Mouse (Mus musculus): ENCODE measurements around the gene Lrrc8c. TPM values are rescaled to one million over a fixed set of nuclear protein-coding genes. Genes with fewer than 3 reads are reported as not detected.
"Not testable (repeated sequence)": the region's sequence is repeated elsewhere in the genome, so short reads cannot be mapped to it uniquely, and the experiment has no call there.

Lrrc8c gene
- polyA plus RNA-seq, 1 experiment from 2014 or later, result 20.8 TPM

- Histone ChIP-seq H3K27me3 (no peaks in the 10 kb centered on the region), H3K4me3 (no peak overlapping the region), H3K4me1 (replicated peaks) (peaks cover 9% of the 10 kb centered on the region; the same call in 1 of the 2 replicates), H3K4me2 (no peak overlapping the region), H3K9me3 (replicated peaks) (no peaks in the 10 kb centered on the region), H3K36me3 (no peaks in the 10 kb centered on the region), H3K27ac (peak overlapping the region; percentile 46), H3K9ac (no peak overlapping the region)
- whole genome bisulfite sequencing, result 53% methylated on average over 4 of the region's 4 CpGs
- no peak for ATAC-seq (replicated peaks; ENCODE audit: insufficient number of reproducible peaks, insufficient read depth, low FRiP score, low read depth)
These were observed 104.0 kb downstream of the Lrrc8c start for GRCm38 (mm10) chr5:105623074-105623713.

DNA sequence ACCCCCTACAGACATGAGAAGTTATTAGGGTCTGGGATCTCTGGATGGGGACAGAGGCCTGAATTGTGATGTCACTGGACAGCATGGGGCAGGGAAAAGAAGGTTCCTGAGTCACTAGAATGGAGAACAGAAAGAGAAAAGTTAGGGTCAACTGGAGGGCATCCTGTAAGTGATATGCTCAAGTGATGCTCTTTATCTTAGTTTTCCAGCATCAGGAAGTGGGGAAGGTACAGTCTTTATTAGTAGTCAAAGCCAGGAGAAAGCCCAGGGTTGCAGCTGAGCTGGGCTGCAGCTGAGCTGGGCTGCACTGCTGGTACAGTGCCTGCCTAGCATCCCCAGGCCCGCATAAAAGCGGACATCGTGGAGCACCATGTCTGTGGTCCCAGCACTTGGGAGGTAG, 105.1 kb downstream of the Lrrc8c start:
- no peak overlapping the region for H3K4me3 ChIP-seq
- H3K9ac ChIP-seq, result no peak overlapping the region
- no peaks in the 10 kb centered on the region for H3K9me3 ChIP-seq (replicated peaks)
- no peaks in the 10 kb centered on the region for H3K36me3 ChIP-seq
- H3K27ac ChIP-seq, result peak overlapping the region; percentile 46; the same call in 1 of the 2 replicates
- peaks cover 9% of the 10 kb centered on the region; the same call in 1 of the 2 replicates for H3K4me1 ChIP-seq (replicated peaks)
- no peak for ATAC-seq (replicated peaks; ENCODE audit: insufficient number of reproducible peaks, insufficient read depth, low FRiP score, low read depth)
- no peaks in the 10 kb centered on the region for H3K27me3 ChIP-seq
- WGBS, result 84% methylated on average over 3 of the region's 3 CpGs
- H3K4me2 ChIP-seq, result no peak overlapping the region

GRCm38 (mm10) chr5:105625504-105626150, 106.4 kb downstream of the Lrrc8c start:
- peak overlapping the region; percentile 47 for H3K27ac ChIP-seq
- H3K4me2 ChIP-seq, result no peak overlapping the region
- H3K4me3 ChIP-seq, result no peak overlapping the region
- H3K9me3 ChIP-seq (replicated peaks), result no peaks in the 10 kb centered on the region
- 62% methylated on average over 8 of the region's 8 CpGs for WGBS
- no peaks in the 10 kb centered on the region for H3K36me3 ChIP-seq
- no peak overlapping the region for H3K9ac ChIP-seq
- H3K27me3 ChIP-seq, result no peaks in the 10 kb centered on the region
- H3K4me1 ChIP-seq (replicated peaks), result peaks cover 9% of the 10 kb centered on the region; the same call in 1 of the 2 replicates
- no peak for ATAC-seq (replicated peaks; ENCODE audit: insufficient number of reproducible peaks, insufficient read depth, low FRiP score, low read depth)

DNA sequence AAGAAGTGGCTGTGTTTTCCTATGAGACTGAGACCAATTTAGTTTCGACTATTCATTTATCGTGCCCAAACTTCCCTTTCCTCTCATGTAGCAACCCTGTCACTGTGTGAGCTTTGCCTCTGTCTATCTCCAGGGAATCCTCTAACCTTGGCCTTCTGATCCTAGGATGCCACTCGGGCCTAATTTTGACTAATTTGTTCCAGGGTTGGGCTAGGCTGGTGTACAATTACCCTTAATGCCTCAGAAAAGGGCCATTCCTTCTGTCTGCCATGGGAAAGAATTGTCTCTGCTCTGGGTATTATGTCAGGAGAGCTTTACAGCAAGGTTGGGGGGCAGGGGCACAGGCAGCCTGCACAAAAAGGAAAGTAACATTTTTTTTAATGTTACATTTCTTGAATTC, 107.2 kb downstream of the Lrrc8c start:
- no peak overlapping the region for H3K9ac ChIP-seq
- H3K4me3 ChIP-seq, result no peak overlapping the region
- peak overlapping the region; percentile 47 for H3K27ac ChIP-seq
- H3K36me3 ChIP-seq, result no peaks in the 10 kb centered on the region
- 52% methylated on average over 3 of the region's 3 CpGs for WGBS
- no peaks in the 10 kb centered on the region for H3K27me3 ChIP-seq
- H3K4me1 ChIP-seq (replicated peaks), result peaks cover 9% of the 10 kb centered on the region; the same call in 1 of the 2 replicates
- H3K4me2 ChIP-seq, result no peak overlapping the region
- H3K9me3 ChIP-seq (replicated peaks), result no peaks in the 10 kb centered on the region
- ATAC-seq (replicated peaks; ENCODE audit: insufficient number of reproducible peaks, insufficient read depth, low FRiP score, low read depth), result no peak

DNA sequence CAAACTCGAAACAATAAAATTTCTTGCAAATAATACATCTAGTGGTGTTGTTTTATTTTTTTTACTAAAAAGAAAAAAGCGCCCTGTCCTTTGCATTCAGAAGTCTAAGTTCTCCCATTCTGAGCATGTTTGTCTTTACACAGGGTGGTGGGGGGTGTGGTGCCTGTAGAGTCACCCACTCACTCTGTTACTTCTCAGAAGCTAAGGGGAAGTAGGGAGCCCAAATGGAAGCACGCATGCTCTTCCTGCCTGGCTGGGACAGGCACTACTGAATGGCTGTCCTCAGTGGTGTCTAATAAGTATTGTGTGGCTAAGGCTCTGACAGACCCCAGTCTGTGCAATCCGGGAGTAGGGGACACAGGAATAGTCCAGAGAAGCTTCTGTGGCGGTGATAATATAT, 107.9 kb downstream of the Lrrc8c start:
- no peak for ATAC-seq (replicated peaks; ENCODE audit: insufficient number of reproducible peaks, insufficient read depth, low FRiP score, low read depth)
- Histone ChIP-seq H3K9me3 (replicated peaks) (no peaks in the 10 kb centered on the region), H3K4me1 (replicated peaks) (peaks cover 11% of the 10 kb centered on the region; the same call in 1 of the 2 replicates), H3K27me3 (no peaks in the 10 kb centered on the region), H3K4me3 (no peak overlapping the region), H3K9ac (no peak overlapping the region), H3K4me2 (no peak overlapping the region), H3K27ac (no peak overlapping the region), H3K36me3 (no peaks in the 10 kb centered on the region)
- 76% methylated on average over 5 of the region's 5 CpGs for WGBS

GRCm38 (mm10) chr5:105629955-105630354, 110.8 kb downstream of the Lrrc8c start:
- 64% methylated on average over 1 of the region's 1 CpGs for WGBS
- Histone ChIP-seq H3K27me3 (no peaks in the 10 kb centered on the region), H3K4me2 (no peak overlapping the region), H3K36me3 (no peaks in the 10 kb centered on the region), H3K27ac (no peak overlapping the region), H3K4me3 (no peak overlapping the region), H3K9ac (no peak overlapping the region), H3K9me3 (replicated peaks) (no peaks in the 10 kb centered on the region), H3K4me1 (replicated peaks) (peaks cover 13% of the 10 kb centered on the region; the same call in 1 of the 2 replicates)
- ATAC-seq (replicated peaks; ENCODE audit: insufficient number of reproducible peaks, insufficient read depth, low FRiP score, low read depth), result no peak

- peak overlapping the region; percentile 40 for H3K4me2 ChIP-seq
- H3K27me3 ChIP-seq, result no peaks in the 10 kb centered on the region
- no peak overlapping the region for H3K9ac ChIP-seq
- H3K9me3 ChIP-seq (replicated peaks), result no peaks in the 10 kb centered on the region
- peaks cover 8% of the 10 kb centered on the region; the same call in 1 of the 2 replicates for H3K4me1 ChIP-seq (replicated peaks)
- no peaks in the 10 kb centered on the region for H3K36me3 ChIP-seq
- H3K27ac ChIP-seq, result no peak overlapping the region
- peak overlapping the region; percentile 4; the same call in 1 of the 2 replicates for H3K4me3 ChIP-seq
- no peak for ATAC-seq (replicated peaks; ENCODE audit: insufficient number of reproducible peaks, insufficient read depth, low FRiP score, low read depth)
- WGBS, result 38% methylated on average over 10 of the region's 10 CpGs
These were observed 112.9 kb downstream of the Lrrc8c start for GRCm38 (mm10) chr5:105632066-105632465.

GRCm38 (mm10) chr5:105635576-105635975, 116.4 kb downstream of the Lrrc8c start:
- Histone ChIP-seq H3K9me3 (replicated peaks) (no peaks in the 10 kb centered on the region), H3K4me3 (no peak overlapping the region), H3K9ac (no peak overlapping the region), H3K4me1 (replicated peaks) (peaks cover 8% of the 10 kb centered on the region; the same call in 1 of the 2 replicates), H3K27me3 (no peaks in the 10 kb centered on the region), H3K36me3 (no peaks in the 10 kb centered on the region), H3K27ac (no peak overlapping the region), H3K4me2 (no peak overlapping the region)
- 70% methylated on average over 6 of the region's 6 CpGs for WGBS
- no peak for ATAC-seq (replicated peaks; ENCODE audit: insufficient number of reproducible peaks, insufficient read depth, low FRiP score, low read depth)

- Histone ChIP-seq H3K4me2 (no peak overlapping the region), H3K4me1 (replicated peaks) (peaks cover 8% of the 10 kb centered on the region; the same call in 1 of the 2 replicates), H3K36me3 (no peaks in the 10 kb centered on the region), H3K27ac (no peak overlapping the region), H3K9me3 (replicated peaks) (no peaks in the 10 kb centered on the region), H3K27me3 (no peaks in the 10 kb centered on the region), H3K4me3 (no peak overlapping the region), H3K9ac (no peak overlapping the region)
- no peak for ATAC-seq (replicated peaks; ENCODE audit: insufficient number of reproducible peaks, insufficient read depth, low FRiP score, low read depth)
- 59% methylated on average over 11 of the region's 11 CpGs for WGBS
These were observed 117.5 kb downstream of the Lrrc8c start for GRCm38 (mm10) chr5:105636484-105637191.

GRCm38 (mm10) chr5:105638266-105638665, 119.1 kb downstream of the Lrrc8c start:
- not testable (repeated sequence) for H3K27me3 ChIP-seq; H3K36me3 ChIP-seq; H3K4me1 ChIP-seq (replicated peaks); H3K9ac ChIP-seq; ATAC-seq (replicated peaks; ENCODE audit: insufficient number of reproducible peaks, insufficient read depth, low FRiP score, low read depth); H3K27ac ChIP-seq; H3K4me3 ChIP-seq; H3K4me2 ChIP-seq; H3K9me3 ChIP-seq (replicated peaks)
- 98% methylated on average over 2 of the region's 2 CpGs for WGBS

DNA sequence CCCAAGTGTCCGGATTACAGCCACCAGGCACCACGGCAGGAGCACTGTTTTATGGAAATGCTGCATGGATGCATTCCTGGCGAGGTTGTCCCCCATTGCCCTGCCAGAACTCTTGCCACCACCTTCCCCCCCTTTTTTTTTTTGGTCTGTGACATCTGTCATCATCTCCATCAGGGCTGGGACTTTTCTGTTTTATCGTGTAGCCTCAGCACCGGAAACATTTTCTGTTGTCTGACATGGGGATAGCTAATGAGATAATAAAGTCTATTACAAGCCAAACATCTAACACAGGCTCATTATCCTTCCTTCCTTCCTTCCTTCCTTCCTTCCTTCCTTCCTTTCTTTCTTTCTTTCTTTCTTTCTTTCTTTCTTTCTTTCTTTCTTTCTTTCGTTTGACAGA, 119.7 kb downstream of the Lrrc8c start:
- 77% methylated on average over 6 of the region's 6 CpGs for WGBS
- Histone ChIP-seq H3K36me3 (no peaks in the 10 kb centered on the region), H3K9me3 (replicated peaks) (no peaks in the 10 kb centered on the region), H3K27ac (no peak overlapping the region), H3K27me3 (no peaks in the 10 kb centered on the region), H3K9ac (no peak overlapping the region), H3K4me2 (no peak overlapping the region), H3K4me3 (no peak overlapping the region), H3K4me1 (replicated peaks) (no peaks in the 10 kb centered on the region)
- no peak for ATAC-seq (replicated peaks; ENCODE audit: insufficient number of reproducible peaks, insufficient read depth, low FRiP score, low read depth)
